Mouse (Mus musculus) liver, postnatal 0 days (tissue): Measurements from ENCODE around the gene Camkmt. TPM values are rescaled to one million over a fixed set of nuclear protein-coding genes. Genes with fewer than 3 reads are reported as not detected.

Experiments
- ATAC-seq: fragments of 200-750 bp; cut with Nextera tagmentation; 2 replicates; pipeline ENCODE4 v1.8.0; 2017; ENCODE audit warnings: mild to moderate bottlenecking, moderate library complexity
- DNase-seq: peaks from one replicate; pipeline ENCODE4 v3.0.0-alpha.2; 2016
- H3K27ac ChIP-seq: fragments of 300-500 bp; sonication (generic); 2 replicates; pipeline ENCODE4 v1.5.1; 2014; ENCODE audit warnings: antibody characterized with exemption, moderate library complexity, mild to moderate bottlenecking, low read depth
- H3K27me3 ChIP-seq: fragments of 300-500 bp; sonication (generic); 2 replicates; pipeline ENCODE4 v1.6.1; 2014; ENCODE audit warnings: low read length, control low read depth, mixed read lengths; ENCODE audit not compliant: insufficient read depth
- H3K36me3 ChIP-seq: fragments of 300-500 bp; sonication (generic); replicated peaks from 2 replicates; pipeline ENCODE4 v1.6.1; 2014; ENCODE audit warnings: mild to moderate bottlenecking, control low read depth, low read length, moderate library complexity, mixed read lengths; ENCODE audit not compliant: insufficient read depth
- H3K4me1 ChIP-seq: fragments of 300-500 bp; sonication (generic); 2 replicates; pipeline ENCODE4 v1.6.1; 2014; ENCODE audit warnings: antibody characterized with exemption, mild to moderate bottlenecking, control low read depth; ENCODE audit not compliant: insufficient read depth
- H3K4me2 ChIP-seq: fragments of 300-500 bp; sonication (generic); 2 replicates; pipeline ENCODE4 v1.6.1; 2014; ENCODE audit warnings: low read depth, mild to moderate bottlenecking, low read length, moderate library complexity, mixed read lengths
- H3K4me3 ChIP-seq: fragments of 300-500 bp; sonication (generic); 2 replicates; pipeline ENCODE4 v1.5.1; 2014; ENCODE audit warnings: low read depth, low read length
- H3K9ac ChIP-seq: fragments of 300-500 bp; sonication (generic); replicated peaks from 2 replicates; pipeline ENCODE4 v1.6.1; 2014; ENCODE audit warnings: mild to moderate bottlenecking, moderate library complexity
- H3K9me3 ChIP-seq: fragments of 300-500 bp; sonication (generic); 2 replicates; pipeline ENCODE4 v1.6.1; 2016; ENCODE audit warnings: mild to moderate bottlenecking, control low read depth, low read length, mixed read lengths
- CTCF ChIP-seq: sonication (generic); IDR thresholded peaks from 2 replicates; pipeline ENCODE4 v1.5.1; 2016; ENCODE audit warnings: antibody characterized with exemption, low read depth
- EP300 ChIP-seq: IDR thresholded peaks from 2 replicates; pipeline ENCODE4 v1.6.1; 2016; ENCODE audit warnings: antibody characterized with exemption, low read depth, mild to moderate bottlenecking
- WGBS: fragments of 180-500 bp; shearing (Covaris S2); extraction: QIAGEN DNeasy Blood & Tissue Kit; methylation state at CpG from one replicate; pipeline ENCODE4 v1.1.7; 2014; ENCODE audit not compliant: insufficient replicate concordance; 5-methylcytosine and 5-hydroxymethylcytosine counted together
- polyA plus RNA-seq: library from polyadenylated mRNA; unstranded; fragments of >200 nt; fragmentation: Nextera tagmentation; extraction: Ambion mirVana; gene quantifications from 2 replicates; pipeline ENCODE4 v1.2.1, GENCODE M21; 2015

Gene Camkmt
- polyA plus RNA-seq, 1 experiment from 2014 or later, result 1.4 TPM

DNA sequence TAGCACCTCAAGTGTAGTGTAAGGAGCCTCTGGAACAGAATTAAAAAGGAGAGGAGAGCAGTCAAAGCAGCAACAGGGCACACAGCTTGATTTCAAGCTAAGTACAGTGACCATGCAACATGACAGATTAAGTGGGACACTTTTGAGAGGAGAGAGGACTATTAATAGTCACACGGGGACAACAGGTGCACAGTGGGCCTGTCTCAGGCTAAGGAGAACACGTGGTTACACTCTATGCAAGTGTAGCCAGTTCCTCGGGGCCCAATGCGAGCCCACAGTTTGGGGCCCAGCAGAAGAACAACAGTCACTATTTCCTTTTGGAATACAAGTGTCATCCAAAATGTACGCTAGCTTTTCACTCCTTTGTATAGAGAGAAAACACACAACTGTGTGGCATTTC lies 2.8 kb upstream of the Camkmt start:
- TF ChIP-seq CTCF (no peak), EP300 (no peak)
- Histone ChIP-seq H3K27me3 (no peaks in the 10 kb centered on the region), H3K4me3 (no peak overlapping the region), H3K4me2 (no peak overlapping the region), H3K4me1 (peaks cover 17% of the 10 kb centered on the region), H3K9ac (no peak overlapping the region), H3K9me3 (no peaks in the 10 kb centered on the region), H3K36me3 (no peaks in the 10 kb centered on the region), H3K27ac (no peak overlapping the region)
- DNase-seq (no peak), ATAC-seq (no peak)
- 82% methylated on average over 5 of the region's 5 CpGs for WGBS

- no peak overlapping the region for H3K4me3 ChIP-seq
- H3K4me2 ChIP-seq, result no peak overlapping the region
- H3K4me1 ChIP-seq, result peaks cover 17% of the 10 kb centered on the region
- WGBS, result 87% methylated on average over 11 of the region's 11 CpGs
- ATAC-seq (no peak), DNase-seq (no peak)
- H3K9ac ChIP-seq, result no peak overlapping the region
- H3K9me3 ChIP-seq, result no peaks in the 10 kb centered on the region
- H3K27ac ChIP-seq, result no peak overlapping the region
- no peaks in the 10 kb centered on the region for H3K36me3 ChIP-seq
- H3K27me3 ChIP-seq, result no peaks in the 10 kb centered on the region
- TF ChIP-seq EP300, result no peak
- TF ChIP-seq CTCF, result no peak
Measured at GRCm38 (mm10) chr17:85088401-85088800, 2.0 kb upstream of the Camkmt start.

DNA sequence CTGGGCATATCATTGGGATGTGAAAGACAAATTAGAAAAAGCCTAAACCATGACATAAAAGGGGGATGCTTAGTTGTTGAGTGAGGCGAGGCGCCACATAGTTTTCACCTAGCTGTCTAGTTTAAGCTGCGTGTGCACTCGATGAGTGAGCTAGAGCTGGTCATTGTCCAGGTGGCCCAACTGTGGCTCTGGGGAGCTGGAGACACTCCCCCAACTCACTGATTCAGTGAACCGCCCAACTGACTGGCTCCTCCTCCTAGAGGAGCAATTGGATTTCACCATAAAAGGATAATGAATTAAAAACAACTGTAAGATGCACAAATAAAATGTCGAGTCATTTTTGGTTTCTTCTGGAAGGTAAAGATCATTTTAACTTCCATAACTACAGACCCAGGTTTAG lies 1.3 kb upstream of the Camkmt start:
- H3K4me2 ChIP-seq, result peak overlapping the region; percentile 94

DNA sequence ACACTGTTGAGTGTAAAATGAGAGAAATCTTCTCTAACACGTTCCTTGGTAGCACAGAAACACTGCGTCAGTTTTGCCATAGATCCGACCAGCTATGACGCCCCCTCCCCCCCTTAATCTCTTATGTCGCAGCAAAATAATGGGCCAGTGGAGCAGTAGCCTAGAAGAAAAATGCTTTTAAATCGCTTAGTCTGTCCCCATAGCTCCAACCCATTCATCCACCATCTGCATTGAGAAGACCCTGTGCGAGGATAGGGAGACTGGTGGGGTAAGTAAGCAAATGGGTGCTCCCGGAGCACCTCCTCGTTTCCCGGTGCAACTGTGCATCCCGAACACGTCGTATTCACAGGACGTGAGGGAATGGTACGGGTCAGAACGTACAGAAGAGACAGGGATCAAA lies 731 bp upstream of the Camkmt start:
- DNase-seq, result no peak
- Histone ChIP-seq H3K9me3 (no peaks in the 10 kb centered on the region), H3K36me3 (no peaks in the 10 kb centered on the region), H3K9ac (peak overlapping the region; percentile 81), H3K27ac (peak overlapping the region; percentile 71), H3K4me1 (peaks cover 17% of the 10 kb centered on the region), H3K27me3 (no peaks in the 10 kb centered on the region), H3K4me2 (peak overlapping the region; percentile 94), H3K4me3 (peak overlapping the region; percentile 79)
- TF ChIP-seq CTCF, result no peak
- no peak for TF ChIP-seq EP300
- WGBS, result under 1% methylated on average over 16 of the region's 16 CpGs
- no peak for ATAC-seq

More for the DNA sequence above, 1.3 kb upstream of the Camkmt start:
- Histone ChIP-seq H3K36me3 (no peaks in the 10 kb centered on the region), H3K9me3 (no peaks in the 10 kb centered on the region), H3K9ac (no peak overlapping the region; the same call in 1 of the 2 replicates), H3K27me3 (no peaks in the 10 kb centered on the region), H3K4me3 (peak overlapping the region; percentile 79; the same call in 1 of the 2 replicates), H3K4me1 (peaks cover 17% of the 10 kb centered on the region), H3K27ac (no peak overlapping the region)
- DNase-seq (no peak), ATAC-seq (no peak)
- TF ChIP-seq CTCF (no peak), EP300 (no peak)
- 60% methylated on average over 6 of the region's 6 CpGs for WGBS

- Histone ChIP-seq H3K4me1 (peaks cover 17% of the 10 kb centered on the region), H3K9me3 (no peaks in the 10 kb centered on the region), H3K27ac (no peak overlapping the region), H3K4me2 (no peak overlapping the region), H3K9ac (no peak overlapping the region), H3K27me3 (no peaks in the 10 kb centered on the region), H3K4me3 (no peak overlapping the region), H3K36me3 (no peaks in the 10 kb centered on the region)
- no peak for ATAC-seq
- WGBS, result 87% methylated on average over 6 of the region's 6 CpGs
- no peak for DNase-seq
- no peak for TF ChIP-seq EP300
- no peak for TF ChIP-seq CTCF
Measured at GRCm38 (mm10) chr17:85091762-85092161, 1.4 kb downstream of the Camkmt start.

DNA sequence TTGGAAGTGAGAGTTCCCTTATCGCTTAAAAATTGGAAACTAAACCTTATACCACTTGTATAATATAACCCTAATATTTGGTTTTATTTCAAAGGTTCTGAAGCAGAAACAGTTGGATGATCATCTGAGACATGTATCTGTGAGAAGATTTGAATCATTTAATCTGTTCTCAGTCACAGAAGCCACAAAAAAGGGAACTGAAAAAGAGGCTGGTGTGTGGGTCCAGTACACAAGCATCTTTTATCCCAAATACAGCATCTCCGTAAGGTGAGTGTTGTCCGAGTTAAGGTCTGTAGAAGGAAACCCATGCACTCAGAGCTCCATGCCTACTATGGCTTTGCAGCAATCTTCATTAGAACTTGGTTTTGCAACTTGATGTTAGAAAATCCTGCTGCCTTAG lies 6.0 kb downstream of the Camkmt start:
- Histone ChIP-seq H3K4me1 (peaks cover 4% of the 10 kb centered on the region), H3K4me3 (no peak overlapping the region), H3K27me3 (no peaks in the 10 kb centered on the region), H3K4me2 (no peak overlapping the region), H3K9ac (no peak overlapping the region), H3K27ac (no peak overlapping the region), H3K9me3 (0 out of 2 replicates have a peak, but pooled peaks cover 3% of the 10 kb centered on the region), H3K36me3 (peaks cover 12% of the 10 kb centered on the region; the same call in 1 of the 2 replicates)
- TF ChIP-seq EP300 (no peak), CTCF (no peak)
- ATAC-seq (no peak), DNase-seq (no peak)
- WGBS, result 87% methylated on average over 3 of the region's 3 CpGs
